Mouse (Mus musculus) retina, adult 2 months (tissue): ENCODE measurements around the gene Diexf.

Experiments
- DNase-seq: peaks from one replicate; pipeline ENCODE4 v3.0.0-alpha.2; 2012; ENCODE audit warnings: low read depth, low spot score

Gene Diexf

DNA sequence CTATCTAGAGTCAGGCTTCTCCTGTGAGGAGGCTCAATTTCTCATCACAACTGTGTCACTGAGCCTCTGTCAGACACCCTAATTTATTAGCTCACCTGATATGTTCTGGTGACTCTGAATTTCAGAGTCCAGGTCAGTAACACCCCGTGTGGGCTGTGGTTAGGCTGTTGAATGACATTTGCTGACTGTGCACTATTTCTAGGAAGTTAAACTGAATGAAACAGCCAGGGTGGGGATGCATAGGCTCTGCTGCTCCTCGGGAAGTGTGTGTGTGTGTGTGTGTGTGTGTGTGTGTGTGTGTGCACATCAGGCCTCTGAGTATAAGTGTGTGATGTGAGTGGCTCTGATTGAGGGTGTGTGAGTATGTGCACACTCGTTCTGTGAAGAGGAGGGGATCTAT is 8.6 kb upstream of the Diexf start:
- no peak for DNase-seq

- DNase-seq = no peak
Observed at GRCm38 (mm10) chr1:193138087-193138486, 8.0 kb upstream of the Diexf start.

DNA sequence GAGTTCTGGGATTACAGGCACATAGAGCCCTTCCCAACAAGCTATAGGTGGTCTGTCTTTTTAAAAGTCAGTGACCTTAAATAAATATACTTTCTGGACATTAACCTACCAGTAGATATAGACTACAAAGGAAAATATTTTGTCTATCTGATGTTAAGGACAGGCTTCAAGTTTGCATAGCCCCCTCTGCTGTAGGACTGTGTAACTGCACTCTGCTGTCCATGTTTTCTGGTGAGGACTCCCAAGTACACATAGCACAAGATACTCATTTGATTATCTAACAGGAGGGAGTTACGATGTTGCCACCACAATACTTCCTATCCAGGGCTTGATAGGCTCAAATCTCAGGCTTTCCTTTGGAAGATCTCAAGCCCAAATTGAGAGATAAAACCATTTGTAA is 3.7 kb upstream of the Diexf start:
- DNase-seq = no peak

DNA sequence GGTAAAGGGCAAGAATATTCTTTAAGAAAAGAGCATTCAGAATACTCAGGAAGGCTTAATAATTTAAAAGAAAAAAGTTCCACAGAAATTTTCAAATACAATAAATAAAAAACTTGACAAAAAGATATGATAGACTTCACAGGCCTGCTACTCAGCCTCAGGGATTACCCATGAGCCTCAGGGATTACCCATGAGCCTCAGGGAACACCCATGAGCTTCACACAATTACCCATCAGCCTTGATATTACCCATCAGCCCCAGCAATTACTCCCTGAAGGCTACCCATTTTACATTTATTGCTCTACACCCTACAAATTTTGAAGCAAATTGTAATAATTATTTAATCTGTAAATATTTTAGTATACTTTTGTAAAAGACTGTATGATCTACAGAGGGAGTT is 2.3 kb upstream of the Diexf start:
- DNase-seq = no peak

- no peak for DNase-seq
Observed at GRCm38 (mm10) chr1:193131311-193131948, 1.4 kb upstream of the Diexf start.

GRCm38 (mm10) chr1:193130839-193131238 is 767 bp upstream of the Diexf start:
- no peak for DNase-seq

DNA sequence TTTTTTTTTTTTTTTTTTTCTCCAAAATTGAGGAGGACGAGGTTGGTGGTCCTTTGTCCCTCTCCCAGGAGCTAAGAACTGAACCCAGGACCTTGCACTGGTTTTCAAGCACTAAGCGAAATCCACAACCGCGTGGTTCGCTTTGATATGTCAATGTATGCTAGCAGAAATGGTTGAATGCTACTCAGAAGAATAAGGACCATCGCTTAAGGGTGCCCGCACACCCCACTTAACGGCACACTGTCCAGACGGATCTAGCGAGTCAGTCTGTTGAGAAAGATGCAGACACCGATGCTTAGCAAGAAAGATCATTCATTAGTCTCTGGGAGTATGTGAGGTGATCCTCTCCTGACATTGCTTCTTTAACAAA is 369 bp upstream of the Diexf start:
- DNase-seq = no peak

- no peak for DNase-seq
Observed at GRCm38 (mm10) chr1:193129321-193129720, 751 bp downstream of the Diexf start.

DNA sequence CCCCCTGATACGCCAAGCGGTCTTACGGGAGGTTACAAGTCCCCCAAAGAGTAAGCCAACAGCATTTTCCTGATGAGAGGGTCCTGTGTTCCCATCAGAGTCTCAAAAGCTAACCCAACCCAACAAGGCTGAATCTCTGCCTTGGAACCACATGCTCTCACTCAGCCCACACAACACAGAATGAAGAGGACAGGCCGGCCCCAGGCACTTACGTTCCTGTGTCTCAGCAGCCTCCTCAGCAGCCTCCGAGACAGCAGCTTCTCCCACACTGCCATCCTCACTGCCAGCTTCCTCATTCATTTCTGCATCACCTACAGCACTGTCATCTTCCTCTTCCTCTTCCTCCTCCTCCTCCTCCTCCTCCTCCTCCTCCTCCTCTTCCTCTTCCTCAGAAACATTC is 2.0 kb downstream of the Diexf start:
- no peak for DNase-seq

- DNase-seq = no peak
Observed at GRCm38 (mm10) chr1:193125835-193126234, 4.2 kb downstream of the Diexf start.

GRCm38 (mm10) chr1:193123290-193123689 is 6.8 kb downstream of the Diexf start:
- no peak for DNase-seq

DNA sequence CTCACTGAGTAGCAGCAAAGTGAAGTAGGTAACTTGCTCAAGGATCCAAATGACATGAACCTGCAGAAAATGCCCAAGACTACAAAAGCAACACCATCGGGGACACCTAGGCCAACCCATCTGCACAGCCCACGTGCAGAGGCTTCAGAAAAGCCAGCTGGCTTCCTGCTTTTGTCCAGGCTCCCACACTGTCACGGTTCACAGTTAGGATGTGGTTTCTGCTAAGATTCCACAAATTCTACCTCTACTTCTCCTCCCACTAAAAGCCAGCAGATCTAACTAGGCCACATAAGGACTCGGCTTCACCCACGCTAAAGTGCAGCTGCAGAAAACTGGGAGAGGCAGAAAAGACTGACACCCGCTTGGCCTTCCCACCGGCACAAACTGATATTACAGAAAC is 7.3 kb downstream of the Diexf start:
- no peak for DNase-seq

GRCm38 (mm10) chr1:193112093-193112492 is 18.0 kb downstream of the Diexf start:
- no peak for DNase-seq

- no peak for DNase-seq
Observed at GRCm38 (mm10) chr1:193102996-193103395, 27.1 kb downstream of the Diexf start.

- DNase-seq = no peak
Observed at GRCm38 (mm10) chr1:193102556-193102955, 27.5 kb downstream of the Diexf start.

GRCm38 (mm10) chr1:193102029-193102428 is 28.0 kb downstream of the Diexf start:
- DNase-seq = no peak

- no peak for DNase-seq
Observed at GRCm38 (mm10) chr1:193098946-193099345, 31.1 kb downstream of the Diexf start.

DNA sequence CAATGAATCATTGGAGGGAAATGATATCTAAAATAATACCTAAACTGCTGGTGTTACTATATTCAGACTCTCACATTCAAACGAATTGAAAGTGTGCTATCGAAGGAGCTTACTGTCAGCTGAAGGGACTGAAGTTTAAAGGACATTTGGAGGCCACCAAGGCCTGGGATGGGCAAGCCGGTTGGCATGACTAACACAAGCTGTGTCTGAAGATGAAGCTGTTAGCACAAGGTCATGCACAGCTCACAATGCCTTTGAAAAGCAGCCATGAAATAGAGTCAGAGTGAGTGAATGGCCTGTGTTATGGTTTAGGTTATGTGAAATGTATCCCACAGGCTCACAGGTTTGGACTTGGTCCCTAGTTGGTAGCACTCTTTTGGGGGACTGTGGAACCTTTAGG is 36.5 kb downstream of the Diexf start:
- DNase-seq = no peak

GRCm38 (mm10) chr1:193092771-193093170 is 37.3 kb downstream of the Diexf start:
- DNase-seq = no peak

- no peak for DNase-seq
Observed at GRCm38 (mm10) chr1:193090894-193091293, 39.2 kb downstream of the Diexf start.

- DNase-seq = no peak
Observed at GRCm38 (mm10) chr1:193090211-193090871, 39.7 kb downstream of the Diexf start.

GRCm38 (mm10) chr1:193089683-193090082 is 40.4 kb downstream of the Diexf start:
- DNase-seq = no peak

- DNase-seq = no peak
Observed at GRCm38 (mm10) chr1:193089211-193089610, 40.9 kb downstream of the Diexf start.
